Mouse (Mus musculus): ENCODE results near the gene Rbbp9.
"Not testable (repeated sequence)": the region's sequence is repeated elsewhere in the genome, so short reads cannot be mapped to it uniquely, and the experiment has no call there.

DNA sequence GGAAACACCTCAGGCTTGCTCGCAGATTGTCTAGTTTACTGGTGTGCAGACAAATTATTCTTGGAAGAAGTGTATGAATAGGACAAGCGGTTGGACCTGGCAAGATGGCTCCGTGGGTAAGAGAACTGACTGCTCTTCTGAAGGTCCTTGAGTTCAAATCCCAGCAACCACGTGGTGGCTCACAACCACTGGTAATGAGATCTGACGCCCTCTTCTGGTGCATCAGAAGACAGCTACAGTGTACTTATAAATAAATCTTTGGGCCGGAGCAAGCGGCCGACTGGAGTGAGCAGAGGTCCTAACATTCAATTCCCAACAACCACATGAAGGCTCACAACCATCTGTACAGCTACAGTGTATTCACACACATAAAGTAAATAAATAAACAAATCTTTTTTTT is 42.4 kb upstream of the Rbbp9 start:
- TF ChIP-seq EP300 (optimal IDR thresholded peaks at IDR 0.05) = not testable (repeated sequence)
- TF ChIP-seq CTCF (IDR thresholded peaks at IDR 0.05; ENCODE audit: low read depth) = peak; percentile 26

Data from stomach, postnatal 0 days (tissue).